Mouse (Mus musculus) olfactory bulb, adult 2 months (tissue): Measurements from ENCODE around the gene Pramef12. TPM values are rescaled to one million over a fixed set of nuclear protein-coding genes. Genes with fewer than 3 reads are reported as not detected.

Source experiments
- H3K27ac ChIP-seq: fragments of 200-500 bp; 2 replicates; pipeline ENCODE4 v1.5.1; 2012; ENCODE audit warnings: low read depth, low read length; ENCODE audit not compliant: insufficient read depth
- H3K4me1 ChIP-seq: fragments of 200-500 bp; 2 replicates; pipeline ENCODE4 v1.6.1; 2012; ENCODE audit warnings: low read length; ENCODE audit not compliant: control insufficient read depth, insufficient read depth
- H3K4me3 ChIP-seq: fragments of 200-500 bp; 2 replicates; pipeline ENCODE4 v1.5.1; 2012; ENCODE audit warnings: mild to moderate bottlenecking, low read depth, low read length, moderate library complexity; ENCODE audit not compliant: insufficient read depth
- CTCF ChIP-seq: fragments of 200-500 bp; IDR thresholded peaks from 2 replicates; pipeline ENCODE4 v1.5.1; 2012; ENCODE audit warnings: low read depth, mild to moderate bottlenecking, low read length, moderate library complexity; ENCODE audit not compliant: insufficient read depth
- POLR2A ChIP-seq: fragments of 200-500 bp; IDR thresholded peaks from 2 replicates; pipeline ENCODE4 v1.6.1; 2012; ENCODE audit warnings: mild to moderate bottlenecking, low read depth, low read length, moderate library complexity; ENCODE audit not compliant: insufficient read depth
- WGBS: fragments of 180-500 bp; shearing (Covaris S2); methylation state at CpG from one replicate; pipeline ENCODE4 v1.1.7; 2018; 5-methylcytosine and 5-hydroxymethylcytosine counted together
- polyA plus RNA-seq: library from polyadenylated mRNA; stranded (reverse); fragments of >200 nt; gene quantifications from 2 replicates; pipeline ENCODE4 v1.2.4, GENCODE M21; 2012; ENCODE audit warnings: low replicate concordance; ENCODE audit not compliant: missing spikeins, insufficient read depth, insufficient read length

Gene Pramef12
- not detected in 2 replicates for polyA plus RNA-seq

DNA sequence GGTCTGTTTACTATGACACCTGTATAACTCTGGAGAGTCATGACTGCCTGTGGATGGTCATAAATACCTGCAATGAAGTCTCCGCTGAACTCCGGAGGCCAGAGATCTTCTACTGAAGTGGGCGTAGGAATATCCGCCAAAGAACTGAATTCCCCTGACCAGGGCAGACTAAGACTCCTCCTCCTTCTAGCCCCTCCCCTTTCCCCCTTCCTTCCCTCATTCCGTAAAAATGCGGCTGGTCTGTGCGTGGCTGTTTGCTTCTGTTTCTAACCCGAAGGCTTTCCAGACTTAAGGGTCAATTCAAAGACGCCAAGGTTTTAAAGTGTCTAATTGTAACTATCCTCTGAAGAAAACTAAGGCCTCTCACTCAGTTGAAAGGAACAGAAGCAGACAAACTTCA is at the start of gene Pramef12:
TSS of gene Pramef12 (minus strand) at position 175 of the 400 bp plus-strand sequence.
- TF ChIP-seq POLR2A (no peak), CTCF (no peak)
- Histone ChIP-seq H3K4me1 (no peaks in the 10 kb centered on the region), H3K4me3 (no peak within 1 kb of the TSS), H3K27ac (no peak within 1 kb of the TSS)
- WGBS, result 81% methylated on average over 9 of the region's 9 CpGs

DNA sequence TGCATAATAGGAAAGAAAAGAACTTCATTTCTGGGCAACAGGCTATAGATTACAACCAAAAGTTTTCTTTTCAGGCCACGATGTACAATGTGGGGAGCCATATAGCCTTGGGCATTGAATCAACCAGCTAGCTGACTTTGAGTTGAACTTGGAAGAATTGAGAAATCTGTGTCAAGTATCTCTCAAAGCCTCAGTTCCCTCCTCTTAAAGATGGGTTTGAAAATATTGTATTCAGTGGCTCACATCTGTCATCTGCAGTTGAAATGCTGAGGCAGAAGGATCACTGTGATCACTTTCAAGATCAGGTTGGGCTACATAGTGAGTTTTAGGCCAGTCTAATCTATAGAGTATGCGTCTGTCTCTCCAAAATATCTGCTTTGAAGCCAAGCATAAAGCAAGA is 45.0 kb upstream of the Pramef12 start, which contains the start of gene Gm9944:
TSS of gene Gm9944 (minus strand) at position 101 of the 400 bp plus-strand sequence.
- TF ChIP-seq POLR2A, result no peak
- no peak for TF ChIP-seq CTCF
- no peak within 1 kb of the TSS for H3K27ac ChIP-seq
- 54% methylated on average over 2 of the region's 2 CpGs for WGBS

GRCm38 (mm10) chr4:144448546-144448945 is 40.3 kb upstream of the Pramef12 start:
- no peak for TF ChIP-seq CTCF
- TF ChIP-seq POLR2A, result no peak
- WGBS, result 79% methylated on average over 2 of the region's 2 CpGs
- Histone ChIP-seq H3K4me3 (no peak overlapping the region), H3K4me1 (no peaks in the 10 kb centered on the region), H3K27ac (no peak overlapping the region)

More for the DNA sequence above, 45.0 kb upstream of the Pramef12 start, which contains the start of gene Gm9944:
- Histone ChIP-seq H3K4me1 (no peaks in the 10 kb centered on the region), H3K4me3 (no peak within 1 kb of the TSS)

DNA sequence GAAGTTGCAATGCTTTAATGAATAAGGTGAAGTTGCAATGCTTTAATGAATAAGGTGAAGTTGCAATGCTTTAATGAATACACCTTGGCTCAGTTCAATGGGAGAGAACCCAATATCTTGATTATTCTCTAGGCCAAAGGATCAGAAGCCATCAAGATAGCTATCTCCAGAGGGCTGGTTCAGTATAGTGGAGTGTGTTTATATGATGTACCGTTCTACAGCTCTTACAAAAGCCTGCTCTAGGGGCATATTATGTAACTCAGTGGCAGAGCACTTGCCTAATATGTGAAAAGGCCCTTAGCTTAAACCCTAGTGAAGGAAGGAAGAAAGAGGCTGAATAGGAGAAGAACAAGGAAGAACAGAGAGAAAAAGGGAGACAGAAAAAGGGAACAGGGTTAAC is 33.3 kb upstream of the Pramef12 start:
- no peak for TF ChIP-seq POLR2A
- TF ChIP-seq CTCF, result no peak
- WGBS, result 66% methylated on average over 1 of the region's 1 CpGs

DNA sequence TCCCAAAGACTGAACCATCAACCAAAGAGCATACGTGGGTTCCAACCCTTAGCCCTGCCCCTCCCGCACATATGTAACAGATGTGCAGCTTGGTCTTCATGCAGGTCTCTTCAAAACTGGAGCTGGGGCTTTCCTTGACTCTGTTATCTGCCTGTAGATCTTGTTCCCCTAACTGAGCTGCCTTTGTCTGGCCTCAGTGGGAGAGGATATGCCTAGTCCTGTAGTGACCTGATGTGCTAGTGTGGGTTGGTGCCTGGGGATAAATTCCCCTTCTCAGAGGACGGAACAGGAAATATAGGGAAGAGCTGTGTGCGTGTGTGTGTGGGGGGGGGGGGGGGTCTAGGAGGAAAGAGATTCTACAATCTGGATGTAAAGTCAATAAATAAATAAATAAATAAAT is 32.8 kb upstream of the Pramef12 start:
- H3K4me3 ChIP-seq, result no peak overlapping the region
- TF ChIP-seq CTCF, result no peak
- TF ChIP-seq POLR2A, result no peak
- H3K27ac ChIP-seq, result no peak overlapping the region
- 90% methylated on average over 4 of the region's 4 CpGs for WGBS
- no peaks in the 10 kb centered on the region for H3K4me1 ChIP-seq

More for the DNA sequence above, 33.3 kb upstream of the Pramef12 start:
- no peaks in the 10 kb centered on the region for H3K4me1 ChIP-seq
- H3K27ac ChIP-seq, result no peak overlapping the region
- H3K4me3 ChIP-seq, result no peak overlapping the region

DNA sequence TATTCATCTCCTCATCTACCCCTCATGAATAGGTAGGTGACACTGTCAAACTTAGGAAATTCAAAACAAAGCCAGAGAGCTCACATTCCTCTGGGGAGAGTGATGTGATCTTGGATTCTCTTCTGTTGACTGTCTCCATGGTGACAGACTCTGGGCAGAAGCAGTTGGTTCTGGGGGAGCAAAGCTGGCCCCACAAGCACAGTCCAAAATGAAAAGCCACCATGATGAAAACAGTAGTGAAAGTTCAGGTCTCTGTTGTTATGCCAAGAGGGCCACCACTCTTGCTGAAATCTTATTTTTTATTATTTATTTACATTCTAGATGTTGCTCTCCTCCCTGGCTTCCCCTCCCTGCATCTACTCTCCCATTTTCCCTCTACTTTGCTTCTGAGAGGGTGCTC is 30.4 kb upstream of the Pramef12 start, which contains the start of gene 1700012P22Rik:
TSS of gene 1700012P22Rik (minus strand) at position 101 of the 400 bp plus-strand sequence.
- TF ChIP-seq POLR2A (no peak), CTCF (no peak)
- H3K4me3 ChIP-seq, result no peak within 1 kb of the TSS
- H3K27ac ChIP-seq, result no peak within 1 kb of the TSS
- no peaks in the 10 kb centered on the region for H3K4me1 ChIP-seq

DNA sequence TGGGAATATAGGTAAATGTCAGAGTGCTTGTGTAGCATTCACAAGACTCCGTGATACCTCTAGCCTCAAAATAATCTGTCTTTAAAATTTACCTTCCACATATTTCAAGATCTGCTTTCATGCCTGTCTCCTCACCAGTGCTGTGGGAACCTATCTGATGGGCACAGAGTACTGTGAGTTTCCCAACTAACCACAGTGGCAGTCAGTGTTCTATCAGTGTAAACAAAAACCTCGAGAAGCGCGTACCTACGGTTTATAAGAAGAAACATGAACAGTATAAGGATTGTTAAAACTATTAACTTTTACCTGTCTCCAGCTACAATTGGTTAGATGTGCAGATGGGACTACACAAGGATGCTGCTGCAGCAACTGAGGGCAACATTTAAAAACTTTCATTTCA is 25.0 kb upstream of the Pramef12 start:
- TF ChIP-seq POLR2A, result no peak
- TF ChIP-seq CTCF, result no peak
- 87% methylated on average over 5 of the region's 5 CpGs for WGBS
- Histone ChIP-seq H3K4me1 (no peaks in the 10 kb centered on the region), H3K27ac (no peak overlapping the region), H3K4me3 (no peak overlapping the region)

GRCm38 (mm10) chr4:144430723-144431122 is 22.5 kb upstream of the Pramef12 start:
- 84% methylated on average over 2 of the region's 2 CpGs for WGBS
- H3K27ac ChIP-seq, result no peak overlapping the region
- no peaks in the 10 kb centered on the region for H3K4me1 ChIP-seq
- TF ChIP-seq CTCF (no peak), POLR2A (no peak)
- H3K4me3 ChIP-seq, result no peak overlapping the region

GRCm38 (mm10) chr4:144428868-144429267 is 20.6 kb upstream of the Pramef12 start:
- 19% methylated on average over 3 of the region's 3 CpGs for WGBS
- TF ChIP-seq CTCF, result no peak
- Histone ChIP-seq H3K27ac (no peak overlapping the region), H3K4me1 (no peaks in the 10 kb centered on the region), H3K4me3 (no peak overlapping the region)

DNA sequence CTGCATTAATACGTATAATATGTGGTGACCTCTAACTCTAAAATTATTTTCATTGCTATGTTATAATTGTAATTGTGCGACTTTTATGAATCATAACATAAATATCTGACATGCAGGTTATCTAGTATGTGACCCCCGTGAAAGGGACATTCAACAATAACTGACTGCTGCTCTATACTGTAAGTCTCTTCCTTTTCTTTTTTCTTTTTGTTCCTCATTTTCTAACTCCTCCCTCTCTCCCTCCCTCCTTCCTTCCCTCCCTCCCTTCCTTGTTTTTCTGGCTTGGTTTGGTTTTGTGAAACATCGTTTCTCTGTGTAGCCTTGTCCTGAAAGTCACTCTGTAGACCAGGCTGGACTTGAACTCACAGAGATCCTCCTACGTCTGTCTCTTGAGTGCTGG is 16.3 kb upstream of the Pramef12 start:
- Histone ChIP-seq H3K27ac (no peak overlapping the region), H3K4me3 (no peak overlapping the region), H3K4me1 (no peaks in the 10 kb centered on the region)
- no peak for TF ChIP-seq CTCF
- no peak for TF ChIP-seq POLR2A
- WGBS, result 76% methylated on average over 5 of the region's 5 CpGs
